Mouse (Mus musculus): ENCODE measurements around the gene Slc35b3.

- no peak for TF ChIP-seq GATA1 (IDR thresholded peaks at IDR 0.05; ENCODE audit: borderline replicate concordance, low read length)
- no peak for TF ChIP-seq CTCF (IDR thresholded peaks at IDR 0.05; ENCODE audit: low read depth, low read length)
- no peak for TF ChIP-seq POLR2AphosphoS5 (IDR thresholded peaks at IDR 0.05; ENCODE audit: insufficient replicate concordance, low read depth, low read length)
- TF ChIP-seq TAL1 (conservative IDR thresholded peaks at IDR 0.05; ENCODE audit: low read depth, low read length), result no peak
- TF ChIP-seq GATA2 (IDR thresholded peaks at IDR 0.05; ENCODE audit: borderline replicate concordance, low read depth, low read length), result no peak
Observed at GRCm38 (mm10) chr13:38976978-38977377, 16.3 kb upstream of the Slc35b3 start.
